Mouse (Mus musculus): ENCODE measurements around the gene Col19a1.

Col19a1 gene

DNA sequence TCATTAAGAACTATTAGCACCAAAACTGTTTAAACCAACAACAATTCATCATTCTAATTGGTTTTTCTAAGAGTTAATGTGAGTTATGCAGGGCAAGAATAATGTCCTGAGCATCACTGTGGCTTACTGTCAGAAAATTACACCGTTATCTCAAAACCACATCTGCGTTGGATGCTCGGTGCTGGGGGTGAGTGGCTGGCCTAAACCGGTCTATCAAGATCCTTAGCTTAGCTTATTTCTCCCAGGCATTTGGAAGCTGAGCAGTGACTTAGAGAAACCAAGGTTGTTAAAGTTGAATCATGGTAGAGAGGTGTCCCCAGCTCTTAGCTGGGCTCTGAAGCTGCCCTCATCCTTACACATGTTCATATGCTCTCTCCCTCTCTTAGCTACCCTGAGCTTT lies 276.4 kb downstream of the Col19a1 start:
- DNase-seq (ENCODE audit: low read depth, low spot score) = no peak

DNA sequence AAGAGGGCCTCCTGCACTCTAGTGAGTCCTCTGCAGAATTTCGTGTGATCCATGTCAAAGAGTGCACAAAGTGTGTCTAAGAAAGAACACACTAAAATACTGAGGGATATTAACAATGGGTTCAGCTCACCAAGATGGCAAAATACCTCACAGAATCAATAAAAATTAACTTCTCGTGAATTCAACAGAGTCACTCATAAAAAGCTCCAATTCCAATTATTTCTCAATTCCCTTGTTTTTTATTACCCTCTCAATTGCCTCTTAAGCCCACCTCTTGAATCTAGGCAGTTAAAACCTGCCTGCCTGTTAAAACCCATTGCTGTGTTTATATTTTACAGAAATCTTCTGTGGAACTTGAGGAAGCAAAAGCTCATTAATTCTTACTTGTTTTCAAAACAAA lies 277.1 kb downstream of the Col19a1 start:
- no peak for DNase-seq (ENCODE audit: low read depth, low spot score)

DNA sequence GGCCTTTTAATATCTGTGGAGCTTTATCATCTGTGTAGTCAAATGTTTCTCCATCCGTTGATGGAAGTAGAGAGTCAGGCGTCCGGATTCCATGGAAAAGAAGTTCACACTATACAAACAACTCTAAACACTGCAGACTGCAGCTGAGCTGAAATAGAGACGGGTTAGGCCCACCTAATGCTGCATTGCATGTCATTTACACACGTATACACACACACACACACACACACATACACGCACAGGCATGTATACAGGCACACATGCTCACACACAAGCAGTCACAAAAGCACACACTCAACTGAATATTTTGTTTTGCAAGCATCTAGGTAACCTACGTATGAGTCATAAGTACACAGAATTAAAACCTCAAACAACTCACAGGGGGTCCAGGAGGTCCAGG lies 284.2 kb downstream of the Col19a1 start:
- no peak for DNase-seq (ENCODE audit: low read depth, low spot score)

DNA sequence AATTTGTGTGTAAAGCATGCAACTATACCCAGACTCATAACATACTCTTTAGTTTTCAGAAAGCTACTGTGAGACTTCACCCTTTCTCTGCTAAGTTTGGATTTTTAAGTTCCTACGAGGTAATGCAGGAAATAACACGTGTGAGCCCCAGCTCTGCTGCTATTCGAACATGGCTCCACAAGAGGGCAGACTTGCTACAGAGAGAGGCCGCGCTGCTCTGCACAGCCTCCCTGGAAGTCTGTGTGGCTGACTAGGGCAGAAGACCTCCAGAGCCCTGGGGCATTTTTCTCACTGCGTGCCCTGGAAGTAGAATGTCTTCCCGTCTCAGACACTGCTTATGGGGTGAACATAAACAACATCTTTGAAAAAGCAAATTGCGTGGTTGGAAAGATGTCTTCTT lies 284.6 kb downstream of the Col19a1 start:
- peak; percentile 81 for DNase-seq (ENCODE audit: low read depth, low spot score)

DNA sequence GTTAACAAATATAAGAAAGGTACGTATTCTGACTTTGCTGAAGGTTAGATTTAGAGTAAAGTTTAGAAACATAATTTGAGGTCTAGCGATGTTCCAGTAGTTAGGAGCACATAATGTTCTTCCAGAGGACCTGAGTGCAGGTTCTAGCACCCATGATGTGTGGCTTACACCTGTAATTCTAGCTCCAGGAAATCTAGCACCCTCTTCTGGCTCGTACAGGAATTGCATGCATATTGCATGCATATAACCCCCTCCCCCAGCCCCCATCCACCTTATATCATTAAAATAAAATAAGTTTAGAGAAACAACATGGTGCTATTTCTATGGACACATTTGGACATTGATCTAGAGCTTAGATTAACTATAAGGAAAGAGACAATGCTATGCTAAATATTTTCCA lies 286.6 kb downstream of the Col19a1 start:
- peak; percentile 41 for DNase-seq (ENCODE audit: low read depth, low spot score)

DNA sequence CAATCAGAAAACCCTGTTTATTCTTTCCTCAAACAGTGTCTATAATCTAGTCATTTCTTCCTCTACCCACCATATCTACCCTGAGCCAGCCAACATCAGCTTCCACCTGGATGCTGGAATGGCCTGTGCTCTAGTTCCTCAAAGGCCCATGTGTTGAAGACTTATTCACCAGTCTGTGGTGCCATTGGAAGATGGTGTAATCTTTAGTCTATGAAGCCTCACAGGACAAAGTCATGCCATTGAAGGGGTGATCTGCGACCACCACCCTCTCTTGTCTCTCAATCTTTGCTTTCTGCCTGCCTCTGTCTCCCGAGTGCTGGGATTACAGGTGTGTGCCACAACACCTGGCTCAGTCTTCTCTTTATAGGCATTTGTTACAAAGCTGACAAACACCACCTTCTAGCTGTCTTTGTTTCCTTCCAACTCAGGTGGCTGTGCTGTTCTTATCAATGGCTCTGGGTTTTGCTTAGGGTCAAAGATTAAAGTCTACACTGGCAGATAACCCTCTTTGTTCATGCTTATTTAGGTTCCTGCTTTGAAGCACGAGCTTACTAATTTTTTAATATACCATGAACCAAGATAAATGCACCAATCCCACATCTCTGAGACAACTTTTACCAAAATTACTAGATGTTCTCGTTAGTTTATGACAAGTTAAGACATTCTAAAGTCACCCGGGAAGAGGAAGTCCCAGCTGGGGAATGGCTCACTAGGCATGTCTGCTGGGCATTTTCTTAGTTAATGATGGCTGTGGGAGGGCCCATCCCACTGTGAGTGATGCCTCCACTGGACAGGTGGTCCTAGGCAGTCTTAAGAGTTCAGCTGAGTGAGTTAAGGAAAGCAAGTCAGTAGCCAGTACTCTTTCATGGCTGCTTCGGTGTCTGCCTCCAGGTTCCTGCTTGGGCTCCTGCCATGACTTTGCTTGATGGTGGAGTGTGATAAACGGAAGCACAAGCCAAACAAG lies 292.0 kb downstream of the Col19a1 start:
- no peak for DNase-seq (ENCODE audit: low read depth, low spot score)

DNA sequence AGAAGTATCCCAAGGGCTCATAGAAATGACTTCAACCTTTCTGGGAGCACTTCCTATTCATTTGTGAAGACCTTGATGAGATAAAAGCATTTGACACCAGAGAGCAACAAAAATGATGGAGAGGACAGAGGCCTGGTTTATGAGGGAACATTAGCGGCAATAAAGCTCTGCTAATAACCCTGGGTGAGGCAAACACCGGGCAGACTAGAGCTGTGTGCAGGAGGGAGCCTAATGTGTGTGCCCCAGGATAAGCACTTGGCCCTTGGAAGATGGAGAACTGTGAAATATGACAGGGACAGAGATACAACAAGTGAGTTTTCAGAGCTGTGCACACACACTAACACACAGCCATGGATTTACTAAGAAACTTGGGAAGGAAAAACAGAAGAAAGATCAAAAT lies 294.8 kb downstream of the Col19a1 start:
- no peak for DNase-seq (ENCODE audit: low read depth, low spot score)

DNA sequence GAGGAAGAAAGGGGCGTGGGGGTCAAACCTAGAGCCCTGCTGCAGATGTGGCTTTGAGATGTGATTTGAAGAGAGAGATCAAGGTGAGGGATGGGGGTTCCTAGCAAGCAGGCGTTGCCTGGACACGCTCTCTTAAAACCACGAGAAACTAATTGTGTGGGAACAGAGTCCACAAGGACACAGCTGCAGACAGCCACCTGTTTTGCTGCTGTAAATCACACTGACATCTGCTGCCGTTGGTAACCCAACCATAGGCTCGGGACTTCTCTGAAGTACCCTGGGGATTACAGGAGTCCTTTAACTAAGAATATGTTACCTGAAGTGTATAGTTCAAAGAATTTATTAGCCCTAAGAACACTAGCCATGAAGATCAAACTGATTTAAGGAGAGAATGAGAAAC lies 300.9 kb downstream of the Col19a1 start:
- no peak for DNase-seq (ENCODE audit: low read depth, low spot score)

DNA sequence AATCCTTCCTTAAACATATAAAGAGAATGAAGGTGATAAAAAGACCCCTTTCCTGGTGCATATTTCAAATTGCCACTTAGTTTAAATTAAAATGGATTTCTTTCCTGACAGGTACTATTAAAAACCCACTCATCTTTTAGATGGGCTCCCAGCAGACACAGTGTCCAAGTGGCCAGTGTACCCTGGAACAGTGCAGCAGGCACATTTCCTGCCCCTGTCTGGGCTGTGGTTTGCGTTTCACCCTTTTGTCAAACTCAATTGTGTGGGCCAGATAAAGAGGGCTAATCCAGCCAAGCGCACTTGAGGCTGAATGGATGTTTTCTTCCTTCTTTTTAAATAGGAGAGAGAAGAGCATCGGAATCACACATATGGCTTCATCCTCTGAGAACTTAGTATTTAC lies 320.2 kb downstream of the Col19a1 start:
- no peak for DNase-seq (ENCODE audit: low read depth, low spot score)

DNA sequence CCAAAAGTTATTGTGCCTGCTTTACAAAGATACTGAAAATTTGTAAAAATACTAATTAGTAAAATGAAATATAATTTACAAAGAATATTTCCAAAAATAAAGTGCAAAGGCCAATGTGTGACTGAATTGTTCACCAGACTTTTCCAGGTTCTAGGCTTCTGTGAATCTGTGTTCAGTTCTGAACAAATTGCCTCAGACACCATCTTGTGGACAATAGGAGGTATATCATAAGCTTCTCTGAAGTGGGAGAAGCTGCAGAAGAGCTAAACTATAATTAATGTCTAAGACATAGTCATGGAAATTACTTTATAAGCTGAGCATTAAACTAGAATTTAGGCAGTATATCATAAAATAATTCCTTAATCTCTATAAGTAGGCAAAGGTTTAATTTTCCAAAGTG lies 326.1 kb downstream of the Col19a1 start:
- DNase-seq (ENCODE audit: low read depth, low spot score) = peak; percentile 14

DNA sequence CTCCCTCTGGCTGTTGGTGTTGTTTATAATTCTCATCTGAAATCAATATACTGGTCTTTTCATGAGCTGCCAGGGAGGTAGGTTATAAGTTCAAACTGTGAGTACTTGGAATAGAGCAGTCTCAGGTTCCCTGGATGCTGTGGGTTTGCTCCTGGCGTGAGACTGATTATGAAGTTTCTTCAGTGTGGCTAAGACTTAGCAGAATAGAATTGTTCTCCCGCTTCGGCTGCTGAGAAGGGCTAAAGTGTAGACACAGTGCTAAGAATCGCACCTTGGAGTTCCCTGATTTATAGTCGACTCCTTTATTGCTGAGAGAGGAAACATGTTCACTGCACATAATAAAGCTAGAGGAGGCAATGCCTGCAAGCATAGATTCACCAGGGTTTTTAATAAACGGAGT lies 327.9 kb downstream of the Col19a1 start:
- DNase-seq (ENCODE audit: low read depth, low spot score) = no peak

DNA sequence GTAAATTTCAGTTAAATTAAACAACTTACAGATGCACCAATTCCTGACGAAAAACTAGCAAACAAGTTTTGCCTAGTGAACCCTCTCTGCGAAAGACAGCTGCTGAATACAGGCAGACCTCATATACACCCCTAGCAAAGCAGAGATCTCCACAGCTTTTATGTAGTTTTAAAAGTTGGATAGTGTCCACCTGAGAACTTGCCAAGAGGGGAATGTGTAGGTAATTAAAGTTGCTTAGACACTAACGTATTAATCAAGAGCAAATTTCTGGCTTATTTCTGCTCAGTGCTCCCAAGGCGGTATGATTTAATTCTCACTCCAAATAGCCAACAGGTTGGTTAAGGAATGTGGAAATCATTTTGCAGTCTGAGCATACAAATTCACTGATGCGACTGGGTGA lies 329.3 kb downstream of the Col19a1 start:
- no peak for DNase-seq (ENCODE audit: low read depth, low spot score)

DNA sequence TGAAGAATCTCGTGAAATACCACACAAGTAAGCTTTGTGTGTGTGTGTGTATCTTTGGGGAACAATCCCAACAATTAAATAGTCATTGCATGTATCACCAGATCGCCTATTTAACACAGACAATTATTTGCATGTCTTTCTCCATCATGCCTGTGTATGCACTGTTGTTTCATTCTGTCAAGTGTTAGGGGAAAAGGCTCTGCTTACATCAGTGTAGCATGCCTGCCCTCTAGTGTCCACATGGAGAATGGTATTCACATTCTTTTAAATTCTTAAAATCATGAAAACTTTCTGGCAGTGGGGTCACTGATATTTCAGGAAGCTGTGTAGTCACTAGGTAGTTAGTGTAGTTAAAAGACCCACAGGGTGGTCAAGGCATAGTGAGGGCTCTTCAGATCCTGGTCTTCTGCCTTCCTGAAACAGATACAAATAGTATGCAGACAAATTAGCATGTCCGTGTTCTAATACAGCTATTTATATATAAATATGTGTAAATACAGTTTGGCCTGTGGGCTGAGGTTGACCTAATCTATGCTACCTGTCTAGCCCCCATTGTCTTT lies 338.1 kb downstream of the Col19a1 start:
- DNase-seq (ENCODE audit: low read depth, low spot score) = peak; percentile 61

DNA sequence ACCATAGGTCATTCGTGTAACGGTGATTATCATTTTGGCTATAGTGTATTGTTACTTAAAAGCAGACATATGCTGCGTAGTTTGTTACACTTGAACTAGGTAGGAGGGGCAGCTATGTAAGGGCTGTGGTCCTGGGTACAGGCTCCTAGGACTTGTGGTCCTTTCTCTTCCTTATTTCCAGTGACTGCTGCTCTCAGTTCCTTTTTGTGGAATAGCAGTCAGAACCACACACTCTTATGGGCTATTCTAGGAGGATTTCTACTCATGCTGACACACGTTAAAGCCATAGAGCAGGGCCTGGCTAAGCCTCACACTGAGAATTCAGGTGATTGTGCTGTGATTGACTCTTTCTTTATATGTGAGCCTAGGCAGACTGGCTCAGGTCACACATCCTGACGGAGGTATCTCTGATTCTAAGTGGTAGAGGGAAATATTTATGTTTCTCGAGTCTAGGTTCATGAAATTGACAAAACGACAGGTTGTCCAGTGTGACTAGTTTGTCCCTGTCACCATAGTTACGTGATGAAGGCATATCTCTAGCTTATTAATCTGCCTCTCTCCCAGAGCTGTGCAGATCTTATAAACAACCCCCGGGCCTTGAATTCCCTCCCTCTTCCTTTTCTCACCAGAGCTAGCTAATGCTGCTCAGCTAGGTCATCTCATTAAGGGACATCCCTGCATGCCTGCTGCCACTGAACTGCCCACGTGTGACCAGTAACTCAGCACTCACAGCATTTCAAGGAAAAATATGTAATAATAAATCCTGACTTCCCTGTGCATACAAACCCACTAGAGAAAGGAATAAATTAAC lies 338.8 kb downstream of the Col19a1 start:
- DNase-seq (ENCODE audit: low read depth, low spot score) = no peak

DNA sequence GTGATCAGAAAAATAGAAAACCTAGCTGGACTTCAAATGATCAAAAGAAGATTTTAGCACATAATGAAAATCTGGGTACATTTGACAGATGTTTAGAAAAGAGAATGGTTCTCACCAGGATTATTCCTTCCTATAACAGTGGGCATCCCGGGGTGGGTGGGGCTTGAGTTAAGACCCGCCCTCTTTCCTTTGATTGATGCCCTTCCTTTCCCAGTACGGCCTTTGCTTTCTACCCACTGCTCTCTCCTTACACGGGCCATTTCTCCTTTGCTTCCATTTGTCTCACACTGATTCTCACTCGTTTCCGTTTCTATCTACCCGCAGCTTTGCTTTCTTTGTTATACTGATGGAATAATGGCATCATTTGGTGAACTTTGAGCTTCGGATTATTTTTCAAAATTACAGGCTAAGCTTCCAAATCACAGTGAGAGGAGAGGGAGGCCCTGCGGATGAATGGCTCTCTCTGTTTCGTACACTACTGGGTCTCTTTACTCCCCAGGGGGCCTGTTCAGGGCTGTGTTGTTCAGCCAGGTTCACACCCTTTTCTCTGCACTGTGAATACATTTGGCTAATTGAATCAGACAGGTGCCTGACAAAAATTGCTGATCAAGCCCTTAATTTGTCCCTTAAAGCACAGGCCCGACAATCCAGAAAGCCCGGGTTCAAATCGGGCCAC lies 341.4 kb downstream of the Col19a1 start:
- peak; percentile 51 for DNase-seq (ENCODE audit: low read depth, low spot score)

DNA sequence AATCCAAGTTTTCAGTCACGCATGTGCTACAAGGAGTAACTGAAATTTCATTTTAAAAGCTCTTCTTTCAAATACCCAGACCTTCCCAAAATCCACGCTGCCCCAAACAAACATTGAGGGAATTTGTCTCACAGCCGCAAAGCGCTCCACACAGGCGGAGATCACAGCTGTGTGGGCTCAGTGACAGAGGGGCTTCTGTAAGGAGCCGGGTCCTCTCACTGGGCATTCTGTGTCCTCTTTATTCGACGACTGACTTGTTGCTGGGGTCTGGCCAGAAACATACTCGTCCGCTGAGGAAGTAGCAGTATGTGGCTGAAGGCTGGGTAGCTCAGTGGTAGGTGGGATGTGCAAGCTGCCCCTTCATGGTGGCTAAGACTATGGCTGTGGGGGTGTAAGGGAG lies 342.3 kb downstream of the Col19a1 start:
- no peak for DNase-seq (ENCODE audit: low read depth, low spot score)

DNA sequence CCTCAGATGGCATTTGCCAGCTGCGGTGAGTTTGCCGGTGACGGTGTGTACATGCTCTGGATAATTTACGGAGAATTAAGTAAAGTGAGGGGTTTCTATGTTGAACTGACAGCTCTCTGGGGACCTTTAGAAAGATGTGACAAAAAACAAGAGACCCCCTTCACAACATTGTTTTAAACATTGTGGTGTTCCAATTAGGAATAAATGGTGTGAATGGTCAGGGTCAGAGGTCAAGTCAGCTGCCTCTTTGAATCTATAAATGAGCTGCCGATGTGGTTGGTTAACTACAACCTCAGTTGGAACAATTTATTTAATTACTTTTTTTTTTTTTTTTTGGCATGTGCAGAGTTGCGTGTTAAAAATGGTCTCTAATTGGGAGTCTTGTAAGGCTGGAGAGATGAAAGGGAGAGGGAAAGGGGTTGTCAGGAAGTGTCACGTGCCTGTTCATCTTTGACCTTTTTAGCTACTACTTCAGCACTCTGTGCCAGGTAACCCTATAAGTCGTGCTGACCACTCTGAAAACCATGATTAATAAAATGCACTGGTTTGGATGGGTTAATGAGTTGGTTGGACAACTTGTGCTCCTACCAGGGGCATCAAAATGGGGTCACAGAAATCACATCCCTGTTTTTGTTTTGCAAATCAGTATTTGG lies 347.1 kb downstream of the Col19a1 start:
- DNase-seq (ENCODE audit: low read depth, low spot score) = no peak

DNA sequence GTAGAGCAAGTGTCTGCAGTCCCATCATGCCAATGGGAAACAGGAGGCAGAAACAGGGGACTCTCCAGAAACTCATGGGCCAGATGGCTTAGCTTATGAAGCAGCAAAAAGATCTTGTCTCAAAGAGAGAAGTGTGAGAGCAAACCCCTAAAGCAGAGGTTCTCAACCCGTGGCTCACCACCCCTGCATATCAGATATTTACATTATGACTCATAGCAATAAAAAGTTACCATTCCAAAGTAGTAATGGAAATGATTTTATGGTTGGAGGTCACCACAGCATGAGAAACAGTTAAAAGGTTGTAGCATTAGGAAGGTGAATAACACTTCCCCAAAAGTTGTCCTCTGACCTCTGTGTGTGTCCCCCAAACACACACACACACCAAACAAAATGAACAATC lies 350.9 kb downstream of the Col19a1 start:
- no peak for DNase-seq (ENCODE audit: low read depth, low spot score)

DNA sequence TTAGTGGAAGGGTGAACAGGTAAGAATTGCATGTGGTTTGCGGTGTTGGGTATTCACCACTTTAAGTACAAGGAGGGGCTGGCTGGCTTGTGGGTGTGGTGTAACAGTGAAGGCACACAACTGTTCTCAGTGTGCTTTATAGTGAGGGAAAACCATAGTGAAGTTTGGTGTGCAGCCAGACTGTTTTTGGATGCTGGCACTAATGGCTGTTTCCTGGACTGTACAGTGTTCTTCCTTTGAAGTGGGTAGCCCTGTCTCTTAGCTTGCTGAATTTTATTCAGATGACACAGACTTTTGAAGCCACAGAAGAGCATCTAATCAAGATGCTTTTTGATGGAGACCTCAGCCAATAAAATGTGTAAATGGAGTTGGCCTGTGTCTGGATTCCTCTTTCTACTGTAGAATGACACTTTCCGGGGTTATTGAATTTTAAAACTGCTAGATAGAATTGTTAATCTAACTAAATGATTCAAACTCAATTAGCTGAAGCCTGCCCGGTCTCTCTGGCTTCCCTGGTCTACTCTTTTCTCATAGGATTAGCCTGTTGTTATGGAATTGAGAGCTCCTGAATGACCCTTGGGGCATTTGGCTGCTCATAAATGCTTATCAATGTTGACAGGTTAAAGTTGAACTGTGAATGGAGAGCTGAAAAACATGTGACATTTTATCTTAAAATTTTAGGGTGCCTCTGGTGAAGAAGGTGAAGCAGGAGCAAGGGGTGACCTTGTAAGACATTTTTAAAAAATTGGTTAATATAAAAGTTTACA lies 355.6 kb downstream of the Col19a1 start:
- no peak for DNase-seq (ENCODE audit: low read depth, low spot score)

DNA sequence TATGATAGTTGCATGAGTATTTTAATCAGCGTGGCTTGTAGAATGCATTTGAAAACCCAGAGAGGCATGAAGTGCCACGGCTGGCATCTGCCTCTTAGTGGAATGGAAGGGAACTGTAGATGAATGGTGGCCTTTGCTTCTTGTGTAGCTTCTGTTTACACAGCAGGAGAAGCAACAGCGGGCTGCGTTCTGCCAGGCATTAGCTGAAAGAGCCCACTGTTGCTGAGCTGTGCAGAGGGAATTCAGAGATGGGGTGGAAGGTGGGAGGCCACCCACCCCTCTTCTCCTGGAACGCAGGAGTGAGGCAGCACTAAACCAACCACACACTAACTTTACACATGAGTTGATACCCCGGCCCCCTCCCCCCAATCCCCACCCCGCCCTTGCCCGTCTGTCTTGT lies 356.8 kb downstream of the Col19a1 start:
- no peak for DNase-seq (ENCODE audit: low read depth, low spot score)

DNA sequence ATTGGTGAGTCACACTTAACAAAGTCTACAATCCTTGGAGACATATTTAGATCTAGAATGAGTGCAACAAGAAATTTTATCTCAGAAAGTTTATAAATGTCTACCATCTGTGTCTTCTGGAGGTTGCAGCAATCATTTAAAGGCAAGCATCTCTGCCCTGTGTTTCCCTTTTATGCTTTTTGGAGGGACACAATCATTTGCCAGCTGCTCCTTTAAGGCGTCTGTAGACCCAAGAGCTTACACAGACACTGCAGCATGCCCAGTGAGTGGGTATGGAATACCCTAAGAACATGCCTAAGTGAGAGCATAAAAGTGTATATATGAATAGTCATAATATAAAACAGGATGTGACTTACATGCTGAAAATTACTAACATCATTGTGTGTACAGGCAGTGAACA lies 357.7 kb downstream of the Col19a1 start:
- DNase-seq (ENCODE audit: low read depth, low spot score) = no peak
